Mouse (Mus musculus): ENCODE results near the gene Gm21988.

DNA sequence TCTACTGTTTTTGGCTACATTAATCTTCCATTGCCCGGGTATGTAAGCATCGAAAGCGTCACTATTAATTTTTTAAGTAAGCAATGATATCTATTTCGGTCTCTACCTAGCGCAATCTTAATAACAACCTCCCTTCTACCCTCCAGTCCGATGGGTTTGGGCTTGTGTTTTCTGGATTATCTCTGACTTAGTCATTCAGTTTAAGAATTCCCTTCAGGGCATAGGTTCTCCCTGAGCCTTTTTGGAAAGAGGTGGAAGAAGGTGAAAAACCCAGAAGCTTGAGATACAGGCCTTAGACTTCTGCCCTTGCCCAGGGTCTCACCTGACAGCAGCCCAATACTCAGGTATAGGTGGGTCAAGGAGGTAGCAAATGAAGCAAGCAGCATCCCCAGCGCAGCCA is 19.8 kb downstream of the Gm21988 start:
- TF ChIP-seq HCFC1 (IDR thresholded peaks at IDR 0.05; ENCODE audit: borderline replicate concordance, insufficient read depth, low read length) = no peak
- no peak for TF ChIP-seq CHD2 (IDR thresholded peaks at IDR 0.05; ENCODE audit: low read depth, low read length)
- no peak for TF ChIP-seq ZC3H11A (IDR thresholded peaks at IDR 0.05; ENCODE audit: borderline replicate concordance, low read depth, low read length)
- TF ChIP-seq ZNF384 (IDR thresholded peaks at IDR 0.05; ENCODE audit: low read depth, low read length) = no peak
